Mouse (Mus musculus): ENCODE results near the gene Brpf3. TPM values are rescaled to one million over a fixed set of nuclear protein-coding genes. Genes with fewer than 3 reads are reported as not detected.

Gene Brpf3
- polyA plus RNA-seq, 1 experiment from 2014 or later = 7.0 TPM

- no peaks in the 10 kb centered on the region for H3K4me1 ChIP-seq
- H3K4me3 ChIP-seq (replicated peaks) = no peak overlapping the region
- 97% methylated on average over 25 of the region's 25 CpGs for WGBS
- H3K36me3 ChIP-seq = peaks cover 89% of the 10 kb centered on the region
- no peak overlapping the region for H3K9ac ChIP-seq (replicated peaks)
- no peak for ATAC-seq (ENCODE audit: low FRiP score)
- no peak overlapping the region for H3K27ac ChIP-seq (replicated peaks)
- H3K9me3 ChIP-seq (replicated peaks) = no peaks in the 10 kb centered on the region
- H3K27me3 ChIP-seq (replicated peaks) = no peaks in the 10 kb centered on the region
- H3K4me2 ChIP-seq = no peak overlapping the region
These were observed 16.3 kb downstream of the Brpf3 start for GRCm38 (mm10) chr17:28816875-28817811.

GRCm38 (mm10) chr17:28820189-28820588, 19.3 kb downstream of the Brpf3 start:
- no peak overlapping the region for H3K9ac ChIP-seq (replicated peaks)
- peaks cover 92% of the 10 kb centered on the region for H3K36me3 ChIP-seq
- WGBS = 72% methylated on average over 2 of the region's 2 CpGs
- no peak overlapping the region for H3K27ac ChIP-seq (replicated peaks)
- no peaks in the 10 kb centered on the region for H3K4me1 ChIP-seq
- H3K27me3 ChIP-seq (replicated peaks) = no peaks in the 10 kb centered on the region
- ATAC-seq (ENCODE audit: low FRiP score) = no peak
- H3K4me3 ChIP-seq (replicated peaks) = no peak overlapping the region
- no peak overlapping the region for H3K4me2 ChIP-seq
- no peaks in the 10 kb centered on the region for H3K9me3 ChIP-seq (replicated peaks)

- no peaks in the 10 kb centered on the region for H3K4me1 ChIP-seq
- no peaks in the 10 kb centered on the region for H3K27me3 ChIP-seq (replicated peaks)
- no peak for ATAC-seq (ENCODE audit: low FRiP score)
- H3K9me3 ChIP-seq (replicated peaks) = no peaks in the 10 kb centered on the region
- H3K27ac ChIP-seq (replicated peaks) = no peak overlapping the region
- WGBS = 91% methylated on average over 13 of the region's 13 CpGs
- no peak overlapping the region for H3K4me3 ChIP-seq (replicated peaks)
- peaks cover 92% of the 10 kb centered on the region for H3K36me3 ChIP-seq
- no peak overlapping the region for H3K4me2 ChIP-seq
- no peak overlapping the region for H3K9ac ChIP-seq (replicated peaks)
These were observed 22.3 kb downstream of the Brpf3 start for GRCm38 (mm10) chr17:28823004-28823745.

- H3K36me3 ChIP-seq = peaks cover 92% of the 10 kb centered on the region
- H3K9me3 ChIP-seq (replicated peaks) = no peaks in the 10 kb centered on the region
- H3K4me2 ChIP-seq = no peak overlapping the region
- H3K27ac ChIP-seq (replicated peaks) = no peak overlapping the region
- no peak overlapping the region for H3K4me3 ChIP-seq (replicated peaks)
- WGBS = 82% methylated on average over 11 of the region's 11 CpGs
- H3K4me1 ChIP-seq = no peaks in the 10 kb centered on the region
- no peak overlapping the region for H3K9ac ChIP-seq (replicated peaks)
- ATAC-seq (ENCODE audit: low FRiP score) = no peak
- no peaks in the 10 kb centered on the region for H3K27me3 ChIP-seq (replicated peaks)
These were observed 22.9 kb downstream of the Brpf3 start for GRCm38 (mm10) chr17:28823749-28824148.

GRCm38 (mm10) chr17:28824896-28825295, 24.0 kb downstream of the Brpf3 start:
- Histone ChIP-seq H3K4me1 (no peaks in the 10 kb centered on the region), H3K4me2 (no peak overlapping the region), H3K9me3 (replicated peaks) (no peaks in the 10 kb centered on the region), H3K27me3 (replicated peaks) (no peaks in the 10 kb centered on the region), H3K36me3 (peaks cover 95% of the 10 kb centered on the region), H3K9ac (replicated peaks) (no peak overlapping the region), H3K27ac (replicated peaks) (no peak overlapping the region), H3K4me3 (replicated peaks) (no peak overlapping the region)
- no peak for ATAC-seq (ENCODE audit: low FRiP score)
- 87% methylated on average over 6 of the region's 6 CpGs for WGBS

GRCm38 (mm10) chr17:28825359-28826041, 24.6 kb downstream of the Brpf3 start:
- no peak for ATAC-seq (ENCODE audit: low FRiP score)
- no peak overlapping the region for H3K27ac ChIP-seq (replicated peaks)
- H3K9me3 ChIP-seq (replicated peaks) = no peaks in the 10 kb centered on the region
- H3K36me3 ChIP-seq = peaks cover 96% of the 10 kb centered on the region
- no peak overlapping the region for H3K4me3 ChIP-seq (replicated peaks)
- no peak overlapping the region for H3K9ac ChIP-seq (replicated peaks)
- no peaks in the 10 kb centered on the region for H3K27me3 ChIP-seq (replicated peaks)
- H3K4me1 ChIP-seq = no peaks in the 10 kb centered on the region
- no peak overlapping the region for H3K4me2 ChIP-seq
- WGBS = 87% methylated on average over 6 of the region's 6 CpGs

GRCm38 (mm10) chr17:28827665-28828231, 26.9 kb downstream of the Brpf3 start:
- Histone ChIP-seq H3K27ac (replicated peaks) (no peak overlapping the region), H3K9me3 (replicated peaks) (no peaks in the 10 kb centered on the region), H3K4me1 (no peaks in the 10 kb centered on the region), H3K36me3 (peaks cover 95% of the 10 kb centered on the region), H3K27me3 (replicated peaks) (no peaks in the 10 kb centered on the region), H3K4me3 (replicated peaks) (no peak overlapping the region), H3K4me2 (no peak overlapping the region), H3K9ac (replicated peaks) (no peak overlapping the region)
- ATAC-seq (ENCODE audit: low FRiP score) = no peak
- 91% methylated on average over 8 of the region's 8 CpGs for WGBS

- peaks cover 89% of the 10 kb centered on the region for H3K36me3 ChIP-seq
- 94% methylated on average over 14 of the region's 14 CpGs for WGBS
- no peak overlapping the region for H3K9ac ChIP-seq (replicated peaks)
These were observed 28.2 kb downstream of the Brpf3 start for GRCm38 (mm10) chr17:28829120-28829519.

GRCm38 (mm10) chr17:28831065-28831464, 30.2 kb downstream of the Brpf3 start:
- no peaks in the 10 kb centered on the region for H3K4me1 ChIP-seq
- no peak for ATAC-seq (ENCODE audit: low FRiP score)
- no peaks in the 10 kb centered on the region for H3K9me3 ChIP-seq (replicated peaks)
- no peak overlapping the region for H3K27ac ChIP-seq (replicated peaks)
- no peak overlapping the region for H3K9ac ChIP-seq (replicated peaks)
- no peak overlapping the region for H3K4me3 ChIP-seq (replicated peaks)
- 65% methylated on average over 8 of the region's 8 CpGs for WGBS
- no peak overlapping the region for H3K4me2 ChIP-seq
- no peaks in the 10 kb centered on the region for H3K27me3 ChIP-seq (replicated peaks)
- H3K36me3 ChIP-seq = peaks cover 80% of the 10 kb centered on the region

More at GRCm38 (mm10) chr17:28829120-28829519, 28.2 kb downstream of the Brpf3 start:
- no peaks in the 10 kb centered on the region for H3K4me1 ChIP-seq
- H3K9me3 ChIP-seq (replicated peaks) = no peaks in the 10 kb centered on the region
- H3K27me3 ChIP-seq (replicated peaks) = no peaks in the 10 kb centered on the region
- no peak overlapping the region for H3K4me3 ChIP-seq (replicated peaks)
- ATAC-seq (ENCODE audit: low FRiP score) = no peak
- no peak overlapping the region for H3K27ac ChIP-seq (replicated peaks)
- H3K4me2 ChIP-seq = no peak overlapping the region

- no peaks in the 10 kb centered on the region for H3K27me3 ChIP-seq (replicated peaks)
- 85% methylated on average over 9 of the region's 9 CpGs for WGBS
- no peak overlapping the region for H3K9ac ChIP-seq (replicated peaks)
- H3K9me3 ChIP-seq (replicated peaks) = no peaks in the 10 kb centered on the region
- H3K4me2 ChIP-seq = no peak overlapping the region
- H3K27ac ChIP-seq (replicated peaks) = no peak overlapping the region
- no peak for ATAC-seq (ENCODE audit: low FRiP score)
- no peak overlapping the region for H3K4me3 ChIP-seq (replicated peaks)
- H3K36me3 ChIP-seq = peaks cover 80% of the 10 kb centered on the region
- H3K4me1 ChIP-seq = no peaks in the 10 kb centered on the region
These were observed 31.1 kb downstream of the Brpf3 start for GRCm38 (mm10) chr17:28832040-28832439.

- Histone ChIP-seq H3K4me3 (replicated peaks) (no peak overlapping the region), H3K36me3 (peaks cover 83% of the 10 kb centered on the region), H3K27ac (replicated peaks) (no peak overlapping the region), H3K4me1 (no peaks in the 10 kb centered on the region), H3K27me3 (replicated peaks) (no peaks in the 10 kb centered on the region), H3K9me3 (replicated peaks) (no peaks in the 10 kb centered on the region), H3K4me2 (no peak overlapping the region), H3K9ac (replicated peaks) (no peak overlapping the region)
- ATAC-seq (ENCODE audit: low FRiP score) = no peak
- WGBS = 99% methylated on average over 3 of the region's 3 CpGs
These were observed 32.0 kb downstream of the Brpf3 start for GRCm38 (mm10) chr17:28832875-28833274.
